Mouse (Mus musculus) MEL (cell line): ENCODE results near the gene Eif2b3.

Experiments
- CHD1 ChIP-seq: IDR thresholded peaks from 2 replicates; pipeline ENCODE4 v1.6.1; 2012; ENCODE audit warnings: low read depth, mild to moderate bottlenecking, inconsistent platforms, low read length, improper control_type of control experiment
- CHD2 ChIP-seq: IDR thresholded peaks from 2 replicates; pipeline ENCODE4 v1.6.1; 2011; ENCODE audit warnings: low read length, improper control_type of control experiment
- CTCF ChIP-seq, 3 experiments: IDR thresholded peaks in 2 of 3; conservative IDR thresholded peaks in 1 of 3; 2 replicates each; pipeline ENCODE4 v1.5.1; 2011 to 2012; ENCODE audit warnings: low read length in 3 of 3, low read depth in 2 of 3, mild to moderate bottlenecking in 2 of 3, improper control_type of control experiment in 1 of 3, inconsistent platforms in 1 of 3, mixed read lengths in 1 of 3, moderate library complexity in 1 of 3; ENCODE audit not compliant: control insufficient read depth in 1 of 3, insufficient read depth in 1 of 3, poor library complexity in 1 of 3, severe bottlenecking in 1 of 3
- ETS1 ChIP-seq: IDR thresholded peaks from 2 replicates; pipeline ENCODE4 v1.6.1; 2012; ENCODE audit warnings: low read depth, mild to moderate bottlenecking, inconsistent platforms, low read length, improper control_type of control experiment, moderate library complexity
- MAFK ChIP-seq: IDR thresholded peaks from 2 replicates; pipeline ENCODE4 v1.6.1; 2011; ENCODE audit warnings: low read depth, mild to moderate bottlenecking, low read length, improper control_type of control experiment, borderline replicate concordance
- MEF2A ChIP-seq: IDR thresholded peaks from 2 replicates; pipeline ENCODE4 v1.6.1; 2014; ENCODE audit warnings: low read depth, mild to moderate bottlenecking, inconsistent platforms, low read length, improper control_type of control experiment; ENCODE audit not compliant: poor library complexity, insufficient replicate concordance, severe bottlenecking; ENCODE audit errors: extremely low read depth
- MYC ChIP-seq: IDR thresholded peaks from 2 replicates; pipeline ENCODE4 v1.6.1; 2011; ENCODE audit warnings: low read depth, mild to moderate bottlenecking, low read length, improper control_type of control experiment, moderate library complexity

DNA sequence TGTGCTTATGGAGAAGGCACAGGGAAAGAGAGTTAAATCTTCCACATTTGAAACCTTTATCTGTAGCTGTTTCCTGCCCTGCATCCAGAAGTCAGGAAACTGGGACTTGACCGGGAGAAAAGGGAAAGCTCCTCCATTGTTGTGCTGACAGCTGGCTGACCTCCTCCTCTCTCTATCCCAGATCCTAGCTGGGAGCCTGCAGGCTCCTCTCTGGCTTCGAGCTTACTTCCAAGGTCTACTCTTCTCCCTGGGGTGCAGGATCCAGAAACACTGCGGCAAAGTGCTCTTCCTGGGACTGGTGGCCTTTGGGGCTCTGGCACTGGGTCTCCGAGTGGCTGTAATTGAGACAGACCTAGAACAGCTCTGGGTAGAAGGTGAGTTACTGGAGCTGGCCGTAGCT, 77.5 kb downstream of the Eif2b3 start:
- no peak for TF ChIP-seq CTCF (IDR thresholded peaks at IDR 0.05 in 2 of 3, conservative IDR thresholded peaks at IDR 0.05 in 1 of 3; ENCODE audit: control insufficient read depth in 1 of 3, insufficient read depth in 1 of 3, low read depth in 2 of 3, low read length in 3 of 3, poor library complexity in 1 of 3, severe bottlenecking in 1 of 3)
- no peak for TF ChIP-seq CHD1
- TF ChIP-seq ETS1: no peak
- no peak for TF ChIP-seq MYC
- no peak for TF ChIP-seq MEF2A
- TF ChIP-seq CHD2: no peak
- TF ChIP-seq MAFK: no peak
